Mouse (Mus musculus): Measurements from ENCODE around the gene Csn1s1. TPM values are rescaled to one million over a fixed set of nuclear protein-coding genes. Genes with fewer than 3 reads are reported as not detected.

Gene Csn1s1
- not detected in 2 replicates for polyA plus RNA-seq (2014; fragmentation: Nextera tagmentation; extraction: Ambion mirVana)

DNA sequence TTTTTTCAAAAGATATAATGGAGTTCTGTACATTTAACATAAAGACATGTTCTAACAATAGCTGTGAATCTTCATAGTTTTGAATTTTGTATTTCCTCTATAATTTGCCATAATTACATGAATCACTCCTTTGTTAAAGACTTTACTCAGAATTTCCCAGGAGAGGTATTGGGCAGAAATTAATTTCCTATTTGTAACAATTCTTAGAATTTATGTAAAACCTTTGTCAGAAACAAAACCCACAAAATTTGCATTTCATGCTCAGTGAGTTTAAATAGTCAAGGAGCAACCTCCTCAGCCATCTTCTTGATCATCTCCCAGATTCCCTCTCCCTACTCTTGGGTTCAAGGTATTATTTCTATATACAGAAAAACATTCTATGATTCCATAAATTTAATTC is at the start of gene Csn1s1:
Gene Csn1s1, plus strand, starts transcription at position 301 of the 400 bp plus-strand sequence.
- Histone ChIP-seq H3K36me3 (ENCODE audit: control insufficient read depth, insufficient read depth, low read length) (no peaks in the 10 kb centered on the region), H3K4me1 (ENCODE audit: control insufficient read depth, insufficient read depth, low read length) (no peaks in the 10 kb centered on the region), H3K4me2 (no peak within 1 kb of the TSS), H3K27ac (ENCODE audit: low read depth, low read length) (no peak within 1 kb of the TSS), H3K9me3 (ENCODE audit: control insufficient read depth, low read length) (no peaks in the 10 kb centered on the region), H3K4me3 (ENCODE audit: low read depth, low read length) (no peak within 1 kb of the TSS), H3K27me3 (ENCODE audit: control insufficient read depth, insufficient read depth, low read length) (no peaks in the 10 kb centered on the region), H3K9ac (ENCODE audit: low read length) (no peak within 1 kb of the TSS)
- no peak for ATAC-seq (ENCODE audit: low FRiP score)
- DNase-seq (ENCODE audit: low spot score, missing footprints), result no peak

DNA sequence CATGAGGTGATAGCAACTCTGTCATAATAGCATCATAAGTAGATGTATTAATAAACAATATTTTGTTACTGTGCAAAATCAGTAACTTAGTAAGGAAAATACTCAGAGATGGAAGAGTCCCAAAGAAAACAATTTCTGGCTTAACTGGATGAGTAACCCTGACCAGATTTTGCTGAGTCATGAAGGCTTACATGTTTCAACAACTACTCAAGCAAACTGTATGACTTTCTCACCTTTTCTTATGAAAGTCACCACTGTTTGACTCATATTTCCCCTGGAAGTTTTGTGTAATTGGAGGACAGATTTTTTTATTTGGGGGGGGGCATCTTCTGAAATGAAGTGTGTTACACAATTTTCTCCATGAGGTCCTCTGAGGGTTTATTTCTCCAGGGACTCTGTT is 43.3 kb upstream of the Csn1s1 start:
- no peaks in the 10 kb centered on the region for H3K36me3 ChIP-seq (ENCODE audit: control insufficient read depth, insufficient read depth, low read length)
- DNase-seq (ENCODE audit: low spot score, missing footprints) (no peak), ATAC-seq (ENCODE audit: low FRiP score) (no peak)
- H3K27me3 ChIP-seq (ENCODE audit: control insufficient read depth, insufficient read depth, low read length), result no peaks in the 10 kb centered on the region
- no peak overlapping the region for H3K4me2 ChIP-seq
- no peak overlapping the region for H3K27ac ChIP-seq (ENCODE audit: low read depth, low read length)
- H3K9me3 ChIP-seq (ENCODE audit: control insufficient read depth, low read length), result no peaks in the 10 kb centered on the region
- no peaks in the 10 kb centered on the region for H3K4me1 ChIP-seq (ENCODE audit: control insufficient read depth, insufficient read depth, low read length)
- no peak overlapping the region for H3K9ac ChIP-seq (ENCODE audit: low read length)
- H3K4me3 ChIP-seq (ENCODE audit: low read depth, low read length), result no peak overlapping the region

DNA sequence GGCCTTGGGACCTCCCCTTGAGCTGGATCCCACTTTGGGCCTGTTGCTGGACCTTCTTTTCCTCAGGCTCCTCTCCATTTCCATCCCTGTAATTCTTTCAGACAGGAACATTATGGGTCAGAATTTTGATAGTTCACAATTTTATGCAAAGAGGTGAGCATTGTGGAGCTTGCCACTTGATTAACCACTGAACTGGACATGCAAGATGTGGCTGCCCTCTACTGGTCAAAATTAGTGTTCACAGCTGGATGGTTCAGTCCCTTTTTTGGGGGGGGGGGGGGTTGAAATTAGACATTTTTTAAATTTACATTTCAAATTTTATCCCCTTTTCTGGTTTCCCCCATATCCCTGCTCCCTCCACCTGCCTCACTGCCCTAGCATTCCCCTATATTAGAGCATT is 23.2 kb upstream of the Csn1s1 start:
- no peak overlapping the region for H3K9ac ChIP-seq (ENCODE audit: low read length)
- DNase-seq (ENCODE audit: low spot score, missing footprints), result no peak
- no peak overlapping the region for H3K4me2 ChIP-seq
- no peak for ATAC-seq (ENCODE audit: low FRiP score)
- no peak overlapping the region for H3K4me3 ChIP-seq (ENCODE audit: low read depth, low read length)
- no peaks in the 10 kb centered on the region for H3K4me1 ChIP-seq (ENCODE audit: control insufficient read depth, insufficient read depth, low read length)
- H3K36me3 ChIP-seq (ENCODE audit: control insufficient read depth, insufficient read depth, low read length), result no peaks in the 10 kb centered on the region
- H3K27me3 ChIP-seq (ENCODE audit: control insufficient read depth, insufficient read depth, low read length), result no peaks in the 10 kb centered on the region
- no peak overlapping the region for H3K27ac ChIP-seq (ENCODE audit: low read depth, low read length)
- no peaks in the 10 kb centered on the region for H3K9me3 ChIP-seq (ENCODE audit: control insufficient read depth, low read length)

DNA sequence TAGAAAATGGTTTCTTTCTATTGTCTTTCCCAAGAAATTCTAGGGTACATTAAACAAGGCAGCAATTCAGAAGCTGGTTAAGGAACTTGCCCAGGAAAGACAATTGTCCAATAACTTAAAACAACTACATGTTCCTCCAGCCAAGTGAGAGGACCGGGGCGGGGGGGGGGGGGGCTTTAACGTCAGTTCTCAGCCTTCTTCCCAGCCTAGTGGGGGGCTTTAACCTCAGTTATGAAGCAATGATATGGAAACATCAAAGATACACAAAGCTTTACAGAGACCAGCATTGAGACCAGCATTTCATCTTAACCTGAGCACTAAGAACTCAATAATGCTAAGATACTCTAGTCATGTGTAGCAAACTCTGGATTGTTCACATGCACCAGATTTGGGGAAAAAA is 33.5 kb downstream of the Csn1s1 start, which contains the start of gene Csn2:
Gene Csn2, minus strand, starts transcription at position 101 of the 400 bp plus-strand sequence.
- 69% methylated on average over 3 of the region's 3 CpGs for WGBS
- no peak for DNase-seq (ENCODE audit: low spot score, missing footprints)
- Histone ChIP-seq H3K27ac (ENCODE audit: low read depth, low read length) (no peak within 1 kb of the TSS), H3K9ac (ENCODE audit: low read length) (no peak within 1 kb of the TSS), H3K36me3 (ENCODE audit: control insufficient read depth, insufficient read depth, low read length) (no peaks in the 10 kb centered on the region), H3K27me3 (ENCODE audit: control insufficient read depth, insufficient read depth, low read length) (no peaks in the 10 kb centered on the region), H3K4me2 (no peak within 1 kb of the TSS), H3K9me3 (ENCODE audit: control insufficient read depth, low read length) (no peaks in the 10 kb centered on the region), H3K4me1 (ENCODE audit: control insufficient read depth, insufficient read depth, low read length) (no peaks in the 10 kb centered on the region), H3K4me3 (ENCODE audit: low read depth, low read length) (no peak within 1 kb of the TSS)
- no peak for ATAC-seq (ENCODE audit: low FRiP score)

DNA sequence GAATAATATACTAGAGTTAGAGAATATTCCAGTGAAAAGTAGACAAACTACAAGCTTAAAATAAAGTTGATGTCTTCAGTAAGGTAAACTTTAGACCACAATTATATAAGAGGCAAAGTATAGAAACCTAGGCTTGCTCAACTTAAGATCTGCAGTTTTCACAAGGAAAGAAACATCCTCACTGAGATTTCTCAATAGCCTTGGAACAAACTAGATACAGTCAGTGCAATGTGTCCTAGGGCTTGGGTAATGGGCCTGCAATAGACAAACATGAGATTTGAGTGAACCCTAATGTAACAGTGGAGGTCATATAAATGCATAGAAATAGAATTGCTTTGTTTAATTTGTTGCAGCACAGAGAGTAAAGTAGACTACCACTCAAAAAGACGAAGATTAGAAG is 39.9 kb downstream of the Csn1s1 start:
- Histone ChIP-seq H3K4me1 (ENCODE audit: control insufficient read depth, insufficient read depth, low read length) (no peaks in the 10 kb centered on the region), H3K4me2 (no peak overlapping the region), H3K27ac (ENCODE audit: low read depth, low read length) (no peak overlapping the region), H3K9me3 (ENCODE audit: control insufficient read depth, low read length) (no peaks in the 10 kb centered on the region), H3K4me3 (ENCODE audit: low read depth, low read length) (no peak overlapping the region), H3K36me3 (ENCODE audit: control insufficient read depth, insufficient read depth, low read length) (no peaks in the 10 kb centered on the region), H3K27me3 (ENCODE audit: control insufficient read depth, insufficient read depth, low read length) (no peaks in the 10 kb centered on the region), H3K9ac (ENCODE audit: low read length) (no peak overlapping the region)
- no peak for ATAC-seq (ENCODE audit: low FRiP score)
- 67% methylated on average over 1 of the region's 1 CpGs for WGBS
- DNase-seq (ENCODE audit: low spot score, missing footprints), result no peak

Other genes starting within 250 kb of the Csn1s1 start
- not detected in 2 replicates for gene Ugt2b38, start 242.0 kb upstream of the Csn1s1 start, polyA plus RNA-seq (2014; fragmentation: Nextera tagmentation; extraction: Ambion mirVana)
- not detected in 2 replicates for gene Ugt2a2, start 183.9 kb upstream of the Csn1s1 start, polyA plus RNA-seq (2014; fragmentation: Nextera tagmentation; extraction: Ambion mirVana)
- not detected in 2 replicates for gene Gm43638, start 179.4 kb upstream of the Csn1s1 start, polyA plus RNA-seq (2014; fragmentation: Nextera tagmentation; extraction: Ambion mirVana)
- not detected in 2 replicates for gene Ugt2a1, start 175.3 kb upstream of the Csn1s1 start, polyA plus RNA-seq (2014; fragmentation: Nextera tagmentation; extraction: Ambion mirVana)
- not detected in 2 replicates for gene Sult1b1, start 128.0 kb upstream of the Csn1s1 start, polyA plus RNA-seq (2014; fragmentation: Nextera tagmentation; extraction: Ambion mirVana)
- gene Sult1d1, start 97.2 kb upstream of the Csn1s1 start, polyA plus RNA-seq (2014; fragmentation: Nextera tagmentation; extraction: Ambion mirVana), result not detected in 2 replicates
- gene Sult1e1, start 74.6 kb upstream of the Csn1s1 start, polyA plus RNA-seq (2014; fragmentation: Nextera tagmentation; extraction: Ambion mirVana), result not detected in 2 replicates
- not detected in 2 replicates for gene Csn2, start 33.4 kb downstream of the Csn1s1 start, polyA plus RNA-seq (2014; fragmentation: Nextera tagmentation; extraction: Ambion mirVana)
- not detected in 2 replicates for gene Csn1s2a, start 108.4 kb downstream of the Csn1s1 start, polyA plus RNA-seq (2014; fragmentation: Nextera tagmentation; extraction: Ambion mirVana)
- gene Csn1s2b, start 141.9 kb downstream of the Csn1s1 start, polyA plus RNA-seq (2014; fragmentation: Nextera tagmentation; extraction: Ambion mirVana), result not detected in 2 replicates
- gene Prr27, start 159.5 kb downstream of the Csn1s1 start, polyA plus RNA-seq (2014; fragmentation: Nextera tagmentation; extraction: Ambion mirVana), result not detected in 2 replicates
- not detected in 2 replicates for gene Odam, start 218.8 kb downstream of the Csn1s1 start, polyA plus RNA-seq (2014; fragmentation: Nextera tagmentation; extraction: Ambion mirVana)

Measured in midbrain, embryonic 11.5 days (tissue).